Mouse (Mus musculus) stomach, postnatal 0 days (tissue): ENCODE measurements around the gene Ubqln2. TPM values are rescaled to one million over a fixed set of nuclear protein-coding genes. Genes with fewer than 3 reads are reported as not detected.

Experiments
- ATAC-seq: fragments of 200-750 bp; cut with Nextera tagmentation; 2 replicates; pipeline ENCODE4 v1.8.0; 2017; ENCODE audit not compliant: low FRiP score, low TSS enrichment
- DNase-seq: peaks from one replicate; pipeline ENCODE4 v3.0.0-alpha.2; 2016; ENCODE audit warnings: low spot score
- H3K27ac ChIP-seq: fragments of 300-500 bp; sonication (generic); replicated peaks from 2 replicates; pipeline ENCODE4 v1.5.1; 2014; ENCODE audit warnings: mild to moderate bottlenecking, control low read depth
- H3K27me3 ChIP-seq: fragments of 300-500 bp; sonication (generic); 2 replicates; pipeline ENCODE4 v1.6.1; 2014; ENCODE audit warnings: low read length; ENCODE audit not compliant: control insufficient read depth, insufficient read depth
- H3K36me3 ChIP-seq: fragments of 300-500 bp; sonication (generic); 2 replicates; pipeline ENCODE4 v1.6.1; 2014; ENCODE audit warnings: low read length, mixed read lengths; ENCODE audit not compliant: control insufficient read depth, insufficient read depth
- H3K4me1 ChIP-seq: fragments of 300-500 bp; sonication (generic); replicated peaks from 2 replicates; pipeline ENCODE4 v1.6.1; 2014; ENCODE audit warnings: antibody characterized with exemption; ENCODE audit not compliant: control insufficient read depth, insufficient read depth
- H3K4me2 ChIP-seq: fragments of 300-500 bp; sonication (generic); replicated peaks from 2 replicates; pipeline ENCODE4 v1.6.1; 2014; ENCODE audit warnings: low read depth, mild to moderate bottlenecking, control low read depth, moderate library complexity
- H3K4me3 ChIP-seq: fragments of 300-500 bp; sonication (generic); 2 replicates; pipeline ENCODE4 v1.5.1; 2014; ENCODE audit warnings: low read depth, low read length, control low read depth
- H3K9ac ChIP-seq: fragments of 300-500 bp; sonication (generic); 2 replicates; pipeline ENCODE4 v1.6.1; 2014; ENCODE audit warnings: mild to moderate bottlenecking, low read length, control low read depth, mixed read lengths
- H3K9me3 ChIP-seq: fragments of 300-500 bp; sonication (generic); 2 replicates; pipeline ENCODE4 v1.6.1; 2016; ENCODE audit warnings: low read length; ENCODE audit not compliant: control insufficient read depth
- CTCF ChIP-seq: IDR thresholded peaks from 2 replicates; pipeline ENCODE4 v1.5.1; 2016; ENCODE audit warnings: antibody characterized with exemption, low read depth, mild to moderate bottlenecking, moderate library complexity
- EP300 ChIP-seq: optimal IDR thresholded peaks from 2 replicates; pipeline ENCODE3; 2016; ENCODE audit warnings: antibody characterized with exemption
- WGBS: fragments of 180-500 bp; shearing (Covaris S2); extraction: QIAGEN DNeasy Blood & Tissue Kit; methylation state at CpG from one replicate; pipeline ENCODE4 v1.1.7; 2014; 5-methylcytosine and 5-hydroxymethylcytosine counted together
- polyA plus RNA-seq: library from polyadenylated mRNA; unstranded; fragments of >200 nt; fragmentation: Nextera tagmentation; extraction: Ambion mirVana; gene quantifications from 2 replicates; pipeline ENCODE4 v1.2.1, GENCODE M21; 2015

Gene Ubqln2
- 10.5 and 11.3 TPM in 2 replicates for polyA plus RNA-seq

DNA sequence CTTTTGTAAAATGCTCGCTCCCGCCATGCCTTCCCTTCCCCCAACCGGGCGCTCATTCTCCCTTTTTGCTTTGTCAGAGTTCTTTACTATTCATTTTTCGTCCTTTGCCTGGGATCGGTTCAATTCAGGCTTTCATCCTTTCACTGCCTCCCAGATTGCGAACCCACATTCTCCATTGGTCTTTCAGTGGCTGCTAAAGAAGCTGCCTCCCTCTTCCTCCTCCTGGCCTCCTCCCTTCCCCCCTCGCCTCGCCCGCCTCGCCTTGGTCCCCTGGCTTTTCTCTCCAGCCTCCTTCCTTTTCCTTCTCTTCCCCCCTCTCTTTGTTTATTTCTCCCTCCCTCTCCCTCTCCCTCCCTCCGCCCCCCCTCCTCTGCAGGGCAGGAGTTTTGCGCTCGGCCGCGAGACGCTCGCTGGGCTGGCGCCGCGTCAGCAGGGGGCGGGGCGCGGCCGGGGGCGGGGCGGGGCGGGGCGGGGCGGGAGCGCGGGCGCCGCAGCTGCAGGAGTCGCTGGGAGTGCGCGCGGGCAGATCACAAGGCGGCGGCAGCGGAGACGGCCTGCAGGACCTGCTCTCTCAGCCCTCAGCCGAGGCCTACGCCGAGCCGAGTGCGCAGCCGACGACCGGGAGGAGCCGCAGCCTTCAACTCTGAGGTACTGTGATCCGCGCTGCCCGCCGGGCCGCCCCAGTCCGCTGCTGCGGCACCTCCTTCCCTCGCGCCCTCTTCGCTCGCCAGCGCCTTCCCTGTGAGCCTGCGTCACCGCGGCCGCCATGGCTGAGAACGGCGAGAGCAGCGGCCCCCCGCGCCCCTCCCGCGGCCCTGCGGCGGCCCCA, at the start of gene Ubqln2:
Ubqln2 (plus strand) TSS at position 540 of the 829 bp plus-strand sequence.
- DNase-seq (peak; percentile 90), ATAC-seq (peak; percentile 95)
- Histone ChIP-seq H3K36me3 (no peaks in the 10 kb centered on the region), H3K27me3 (no peaks in the 10 kb centered on the region), H3K9me3 (no peaks in the 10 kb centered on the region), H3K9ac (peak within 1 kb of the TSS; percentile 78), H3K27ac (peak within 1 kb of the TSS; percentile 96), H3K4me2 (peak within 1 kb of the TSS; percentile 60), H3K4me3 (peak within 1 kb of the TSS; percentile 61), H3K4me1 (no peaks in the 10 kb centered on the region)
- WGBS, result 15% methylated on average over 36 of the region's 76 CpGs
- TF ChIP-seq CTCF (no peak), EP300 (no peak)

DNA sequence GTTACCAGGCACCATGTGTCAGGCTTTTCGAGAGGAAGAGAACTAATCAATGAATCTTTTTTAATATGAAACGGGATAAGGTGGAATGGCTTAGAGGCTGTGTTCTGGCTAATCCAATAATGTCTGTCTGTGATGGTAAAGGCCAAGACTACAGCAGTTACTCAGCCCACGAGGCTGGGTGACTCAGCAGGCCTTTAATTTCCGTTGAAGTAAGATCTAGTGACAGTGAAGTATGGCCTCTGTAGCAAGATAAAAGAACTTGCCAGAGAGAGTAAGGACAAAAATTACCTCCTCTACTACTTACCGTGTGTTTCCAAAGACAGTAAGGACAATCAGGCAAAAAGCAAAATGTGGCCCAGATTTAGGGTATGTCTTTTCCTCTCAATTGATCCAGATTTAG, 46.1 kb upstream of the Ubqln2 start:
- Histone ChIP-seq H3K9me3 (no peaks in the 10 kb centered on the region), H3K27me3 (no peaks in the 10 kb centered on the region), H3K9ac (no peak overlapping the region), H3K4me2 (no peak overlapping the region), H3K4me3 (no peak overlapping the region), H3K4me1 (no peaks in the 10 kb centered on the region), H3K36me3 (no peaks in the 10 kb centered on the region), H3K27ac (no peak overlapping the region)
- no peak for TF ChIP-seq CTCF
- TF ChIP-seq EP300, result no peak
- no peak for ATAC-seq
- no peak for DNase-seq
- WGBS, result 53% methylated on average over 5 of the region's 5 CpGs

DNA sequence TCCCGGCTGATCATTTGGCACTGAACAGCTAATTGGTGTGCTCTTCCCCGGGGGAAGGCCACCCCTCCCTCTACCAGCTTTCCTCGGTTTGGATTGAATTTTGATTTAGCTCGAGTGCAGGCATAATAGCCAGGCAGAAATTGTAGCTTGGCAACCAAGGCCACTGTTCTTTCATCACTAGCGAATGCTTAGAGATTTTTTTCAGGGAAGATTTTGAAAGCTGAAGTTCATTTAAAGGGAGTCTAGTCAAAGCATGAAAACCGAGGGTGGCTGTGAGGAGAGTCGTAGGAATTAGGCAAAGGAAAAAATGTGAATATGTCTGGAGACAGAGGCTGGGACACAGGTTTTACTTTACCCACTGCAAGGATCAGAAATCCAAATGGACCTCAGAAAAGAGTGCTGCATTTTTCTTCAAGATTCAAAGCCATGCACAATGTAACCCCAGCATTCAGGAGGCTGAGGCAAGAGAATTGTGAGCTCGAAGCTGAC, 21.2 kb upstream of the Ubqln2 start:
- H3K9ac ChIP-seq, result no peak overlapping the region
- TF ChIP-seq CTCF, result no peak
- no peak for TF ChIP-seq EP300
- DNase-seq, result no peak
- H3K9me3 ChIP-seq, result no peaks in the 10 kb centered on the region
- WGBS, result 63% methylated on average over 8 of the region's 8 CpGs
- ATAC-seq, result no peak
- H3K4me1 ChIP-seq, result no peaks in the 10 kb centered on the region
- H3K36me3 ChIP-seq, result no peaks in the 10 kb centered on the region
- H3K4me3 ChIP-seq, result no peak overlapping the region
- H3K27me3 ChIP-seq, result no peaks in the 10 kb centered on the region
- H3K4me2 ChIP-seq, result no peak overlapping the region
- no peak overlapping the region for H3K27ac ChIP-seq

DNA sequence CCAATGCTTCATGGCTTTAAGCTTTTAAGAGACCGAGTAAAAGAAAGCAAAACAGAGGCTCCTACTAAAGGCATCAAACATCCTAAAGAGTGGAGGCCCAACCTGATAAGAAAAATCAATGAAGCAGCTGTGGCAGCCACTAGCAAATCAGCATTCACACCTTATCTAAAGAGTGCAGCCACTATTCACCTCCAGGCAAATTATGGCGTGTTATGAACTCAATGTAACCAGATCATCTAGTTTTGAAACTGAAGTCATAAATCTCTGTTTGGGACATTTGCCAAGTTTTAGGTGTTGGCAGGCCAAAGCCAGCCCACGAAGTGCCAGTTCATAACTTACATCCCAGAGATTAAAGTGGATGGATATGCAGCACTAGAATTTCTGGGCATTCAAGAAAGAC, 5.7 kb upstream of the Ubqln2 start:
- Histone ChIP-seq H3K27me3 (no peaks in the 10 kb centered on the region), H3K27ac (no peak overlapping the region), H3K9me3 (no peaks in the 10 kb centered on the region), H3K9ac (no peak overlapping the region), H3K4me1 (no peaks in the 10 kb centered on the region), H3K4me3 (no peak overlapping the region), H3K4me2 (no peak overlapping the region), H3K36me3 (no peaks in the 10 kb centered on the region)
- TF ChIP-seq EP300, result peak; percentile 47
- no peak for TF ChIP-seq CTCF
- 0 out of 2 replicates have a peak, but pooled peaks have one; percentile 51 for ATAC-seq
- no peak for DNase-seq
- WGBS, result 36% methylated on average over 3 of the region's 3 CpGs

DNA sequence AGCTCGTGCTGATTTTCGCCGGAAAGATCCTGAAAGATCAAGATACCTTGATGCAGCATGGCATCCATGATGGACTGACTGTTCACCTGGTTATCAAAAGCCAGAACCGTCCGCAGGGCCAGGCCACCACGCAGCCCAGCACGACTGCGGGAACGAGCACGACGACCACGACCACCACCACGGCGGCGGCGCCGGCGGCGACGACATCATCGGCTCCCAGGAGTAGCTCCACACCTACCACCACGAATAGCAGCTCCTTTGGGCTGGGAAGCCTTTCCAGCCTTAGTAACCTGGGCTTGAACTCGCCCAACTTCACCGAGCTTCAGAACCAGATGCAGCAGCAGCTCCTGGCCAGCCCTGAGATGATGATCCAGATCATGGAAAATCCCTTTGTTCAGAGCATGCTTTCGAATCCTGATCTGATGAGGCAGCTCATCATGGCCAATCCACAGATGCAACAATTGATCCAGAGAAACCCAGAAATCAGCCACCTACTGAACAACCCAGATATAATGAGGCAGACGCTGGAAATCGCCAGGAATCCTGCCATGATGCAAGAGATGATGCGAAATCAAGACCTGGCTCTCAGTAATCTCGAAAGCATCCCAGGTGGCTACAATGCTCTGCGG, 752 bp downstream of the Ubqln2 start:
- 23% methylated on average over 30 of the region's 30 CpGs for WGBS
- Histone ChIP-seq H3K4me3 (peak overlapping the region; percentile 61), H3K27me3 (no peaks in the 10 kb centered on the region), H3K27ac (peak overlapping the region; percentile 96), H3K36me3 (no peaks in the 10 kb centered on the region), H3K4me1 (no peaks in the 10 kb centered on the region), H3K9me3 (no peaks in the 10 kb centered on the region), H3K4me2 (peak overlapping the region; percentile 60), H3K9ac (peak overlapping the region; percentile 78)
- ATAC-seq (peak; percentile 14; the same call in 1 of the 2 replicates), DNase-seq (peak; percentile 17)
- no peak for TF ChIP-seq CTCF
- no peak for TF ChIP-seq EP300
